Mouse (Mus musculus) kidney, embryonic 15.5 days (tissue): ENCODE measurements around the gene Cdc42ep1. TPM values are rescaled to one million over a fixed set of nuclear protein-coding genes. Genes with fewer than 3 reads are reported as not detected.

Experiments used
- ATAC-seq: fragments of 200-750 bp; cut with Nextera tagmentation; replicated peaks from 2 replicates; pipeline ENCODE4 v1.8.0; 2017; ENCODE audit warnings: moderate TSS enrichment; ENCODE audit not compliant: low FRiP score
- H3K27ac ChIP-seq: fragments of 300-500 bp; sonication (generic); 2 replicates; pipeline ENCODE4 v1.5.1; 2015; ENCODE audit warnings: mild to moderate bottlenecking, inconsistent platforms
- H3K27me3 ChIP-seq: fragments of 300-500 bp; sonication (generic); 2 replicates; pipeline ENCODE4 v1.6.1; 2015; ENCODE audit warnings: inconsistent platforms
- H3K36me3 ChIP-seq: fragments of 300-500 bp; sonication (generic); 2 replicates; pipeline ENCODE4 v1.6.1; 2015; ENCODE audit warnings: inconsistent platforms
- H3K4me1 ChIP-seq: fragments of 300-500 bp; sonication (generic); 2 replicates; pipeline ENCODE4 v1.6.1; 2015; ENCODE audit warnings: inconsistent platforms
- H3K4me2 ChIP-seq: fragments of 300-500 bp; sonication (generic); 2 replicates; pipeline ENCODE4 v1.6.1; 2015; ENCODE audit warnings: moderate library complexity, mild to moderate bottlenecking, inconsistent platforms
- H3K4me3 ChIP-seq: fragments of 300-500 bp; sonication (generic); replicated peaks from 2 replicates; pipeline ENCODE4 v1.5.1; 2015; ENCODE audit warnings: mild to moderate bottlenecking, inconsistent platforms
- H3K9ac ChIP-seq: fragments of 300-500 bp; sonication (generic); 2 replicates; pipeline ENCODE4 v1.6.1; 2015; ENCODE audit warnings: mild to moderate bottlenecking, inconsistent platforms
- H3K9me3 ChIP-seq: fragments of 300-500 bp; sonication (generic); replicated peaks from 2 replicates; pipeline ENCODE4 v1.6.1; 2016; ENCODE audit warnings: inconsistent platforms
- WGBS: fragments of 180-500 bp; shearing (Covaris S2); methylation state at CpG from one replicate; pipeline ENCODE4 v1.1.7; 2015; ENCODE audit warnings: mixed read lengths; 5-methylcytosine and 5-hydroxymethylcytosine counted together
- polyA plus RNA-seq: library from polyadenylated mRNA; unstranded; fragments of >200 nt; fragmentation: Nextera tagmentation; extraction: Ambion mirVana; gene quantifications from 2 replicates; pipeline ENCODE4 v1.2.1, GENCODE M21; 2015

Gene Cdc42ep1
- polyA plus RNA-seq, 1 experiment from 2014 or later: 51.1 TPM

DNA sequence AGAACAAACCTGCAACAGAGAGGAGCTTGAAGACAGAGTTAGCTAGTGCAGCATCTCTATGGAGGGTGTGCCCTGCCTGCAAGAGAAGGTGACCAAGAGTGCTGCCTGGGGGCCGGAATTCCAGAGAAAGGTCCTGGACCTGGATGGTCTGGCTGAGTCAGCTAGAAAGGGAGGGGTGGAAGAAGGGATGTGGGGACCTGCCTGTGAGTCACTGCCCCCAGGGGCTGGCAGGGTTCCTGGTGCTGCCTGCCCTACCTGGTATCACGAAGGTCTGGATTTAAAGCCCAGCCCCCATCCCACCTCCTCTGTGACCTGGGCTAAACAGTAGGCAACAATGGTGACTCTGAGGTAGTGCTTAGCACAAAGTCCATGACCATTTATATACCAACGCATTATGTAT is 35.3 kb upstream of the Cdc42ep1 start:
- Histone ChIP-seq H3K9ac (no peak overlapping the region), H3K36me3 (no peaks in the 10 kb centered on the region), H3K27me3 (peaks cover 28% of the 10 kb centered on the region), H3K4me3 (no peak overlapping the region), H3K27ac (peak overlapping the region; percentile 50; the same call in 1 of the 2 replicates), H3K4me1 (peaks cover 75% of the 10 kb centered on the region), H3K9me3 (no peaks in the 10 kb centered on the region), H3K4me2 (no peak overlapping the region)
- ATAC-seq: no peak
- 60% methylated on average over 3 of the region's 3 CpGs for WGBS

DNA sequence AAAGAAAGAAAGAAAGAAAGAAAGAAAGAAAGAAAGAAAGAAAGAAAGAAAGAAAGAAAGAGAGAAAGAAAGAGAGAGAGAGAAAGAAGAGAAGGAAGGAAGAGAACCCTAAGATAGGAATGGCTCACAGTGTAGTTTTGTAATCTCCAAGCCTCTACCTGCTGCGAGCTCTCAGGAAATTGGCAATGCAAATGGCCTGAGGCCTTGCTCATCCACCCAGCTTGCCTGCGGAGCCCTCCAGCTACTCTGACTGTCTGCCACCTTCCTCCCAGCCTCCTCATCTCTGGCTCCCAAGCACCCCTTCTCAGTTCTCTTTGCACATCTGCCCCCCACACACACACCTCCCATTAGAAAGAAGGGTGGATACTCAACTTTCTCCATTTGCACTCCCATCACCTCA is 33.4 kb upstream of the Cdc42ep1 start:
- Histone ChIP-seq H3K9ac (no peak overlapping the region), H3K4me2 (no peak overlapping the region), H3K27me3 (peaks cover 14% of the 10 kb centered on the region; the same call in 1 of the 2 replicates), H3K36me3 (no peaks in the 10 kb centered on the region), H3K4me1 (peaks cover 57% of the 10 kb centered on the region), H3K4me3 (no peak overlapping the region), H3K27ac (no peak overlapping the region), H3K9me3 (no peaks in the 10 kb centered on the region)
- WGBS: 80% methylated on average over 2 of the region's 2 CpGs
- ATAC-seq: no peak

DNA sequence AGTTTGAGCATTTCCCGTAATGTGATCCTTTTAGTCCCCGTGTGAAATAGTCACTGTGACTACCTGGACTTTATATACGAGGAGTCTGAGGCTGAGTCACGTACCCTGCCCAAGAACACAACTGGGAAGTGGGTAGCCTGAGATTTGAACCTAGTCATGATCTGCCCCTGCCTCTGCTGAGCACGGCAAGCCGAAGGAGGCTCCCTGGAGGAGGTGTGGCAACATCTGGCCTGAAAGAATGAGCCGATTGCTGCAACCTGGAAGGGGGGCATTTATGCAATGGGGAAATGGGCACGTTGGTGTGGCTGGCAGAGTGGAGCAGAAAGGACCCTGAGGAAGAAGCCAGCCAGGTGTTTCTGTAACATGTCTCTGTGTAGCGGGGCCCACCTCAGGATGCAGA is 32.7 kb upstream of the Cdc42ep1 start:
- H3K9ac ChIP-seq: no peak overlapping the region
- H3K36me3 ChIP-seq: no peaks in the 10 kb centered on the region
- H3K9me3 ChIP-seq: no peaks in the 10 kb centered on the region
- ATAC-seq: no peak
- no peak overlapping the region for H3K4me2 ChIP-seq
- no peak overlapping the region for H3K4me3 ChIP-seq
- WGBS: 52% methylated on average over 9 of the region's 9 CpGs
- peaks cover 14% of the 10 kb centered on the region; the same call in 1 of the 2 replicates for H3K27me3 ChIP-seq
- no peak overlapping the region for H3K27ac ChIP-seq
- H3K4me1 ChIP-seq: peaks cover 51% of the 10 kb centered on the region

DNA sequence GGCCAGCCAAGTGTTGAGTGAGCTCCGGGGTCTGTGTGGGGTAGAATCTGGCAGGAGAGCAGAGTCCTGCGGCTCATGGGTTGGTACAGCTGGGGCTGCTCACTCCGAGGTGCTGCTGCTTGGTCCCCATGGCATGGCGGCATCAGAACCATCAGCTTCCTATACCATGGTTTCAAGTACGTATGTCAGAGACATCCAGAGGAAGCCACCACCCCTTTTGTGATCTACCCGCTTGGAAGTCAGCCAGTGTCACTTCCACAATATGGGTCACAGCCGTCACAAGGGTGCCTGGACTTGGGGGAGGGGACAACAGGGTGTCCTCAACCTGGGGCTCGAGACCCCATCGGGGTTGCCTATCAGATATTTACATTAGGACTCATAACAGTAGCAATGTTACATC is 32.3 kb upstream of the Cdc42ep1 start:
- H3K9ac ChIP-seq: no peak overlapping the region
- no peaks in the 10 kb centered on the region for H3K9me3 ChIP-seq
- H3K4me3 ChIP-seq: no peak overlapping the region
- no peak overlapping the region for H3K27ac ChIP-seq
- peaks cover 10% of the 10 kb centered on the region; the same call in 1 of the 2 replicates for H3K27me3 ChIP-seq
- WGBS: 67% methylated on average over 9 of the region's 9 CpGs
- H3K4me2 ChIP-seq: no peak overlapping the region
- H3K4me1 ChIP-seq: peaks cover 47% of the 10 kb centered on the region
- ATAC-seq: no peak
- no peaks in the 10 kb centered on the region for H3K36me3 ChIP-seq

DNA sequence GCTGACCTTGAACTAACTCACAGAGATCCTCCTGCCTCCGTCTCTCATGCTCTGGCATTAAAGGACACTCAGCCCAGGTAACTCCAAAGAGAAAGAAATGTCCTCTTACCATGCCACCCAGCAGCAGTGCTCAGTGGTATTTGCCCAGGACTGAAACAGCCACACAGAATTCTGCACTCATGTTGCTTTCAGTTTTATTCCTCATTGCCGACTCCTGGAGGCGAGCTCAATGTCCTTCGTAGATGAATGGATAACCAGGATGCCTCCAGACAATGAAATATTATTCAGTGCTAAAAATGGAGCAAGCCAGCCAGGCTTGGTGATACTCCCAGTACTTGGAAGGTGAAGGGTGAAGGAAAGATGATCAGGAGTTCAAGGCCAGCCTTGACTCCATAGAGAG is 28.8 kb upstream of the Cdc42ep1 start:
- ATAC-seq: no peak
- 85% methylated on average over 4 of the region's 4 CpGs for WGBS
- H3K4me1 ChIP-seq: peaks cover 15% of the 10 kb centered on the region

DNA sequence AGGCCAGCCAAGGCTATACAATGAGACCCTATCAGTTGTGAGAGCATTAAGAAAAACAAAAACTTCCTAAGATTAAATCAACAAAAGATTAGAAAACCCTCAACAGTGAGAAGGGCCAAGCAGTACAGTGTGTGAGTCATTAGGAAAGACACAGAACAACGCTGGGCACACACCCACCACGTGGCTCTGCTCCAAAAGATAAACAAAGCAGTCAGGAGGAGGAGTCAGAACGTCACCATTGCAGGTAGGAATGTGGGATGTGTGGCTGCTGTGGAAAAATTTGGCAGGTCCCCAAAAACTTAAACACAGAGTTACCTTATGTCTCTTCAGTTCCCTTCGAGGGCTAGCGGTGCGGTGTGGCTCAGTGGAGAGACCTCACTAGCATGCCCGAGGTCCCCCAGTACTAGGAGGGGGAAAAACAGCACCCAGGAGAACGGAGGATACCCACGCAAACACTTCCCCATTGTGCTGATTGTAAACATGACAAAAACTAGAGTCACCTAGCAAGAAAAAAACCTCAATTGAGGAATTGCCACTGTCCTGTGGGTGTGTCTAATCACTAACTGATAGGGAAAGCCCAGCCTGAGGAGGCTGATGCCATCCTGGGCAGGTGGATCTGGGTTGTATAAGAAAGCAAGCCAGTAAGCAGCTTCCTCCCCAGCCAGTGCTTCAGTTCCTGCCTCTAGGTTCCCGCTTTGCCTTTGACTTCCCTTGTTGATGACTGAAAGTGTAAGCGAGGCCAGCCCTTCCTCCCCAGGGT is 26.9 kb upstream of the Cdc42ep1 start:
- no peak overlapping the region for H3K9ac ChIP-seq
- ATAC-seq: no peak; the same call in 1 of the 2 replicates
- no peak overlapping the region for H3K4me2 ChIP-seq
- no peaks in the 10 kb centered on the region for H3K9me3 ChIP-seq
- H3K4me3 ChIP-seq: no peak overlapping the region
- H3K27me3 ChIP-seq: peaks cover 4% of the 10 kb centered on the region; the same call in 1 of the 2 replicates
- 47% methylated on average over 11 of the region's 11 CpGs for WGBS
- no peak overlapping the region for H3K27ac ChIP-seq
- H3K36me3 ChIP-seq: no peaks in the 10 kb centered on the region
- peaks cover 7% of the 10 kb centered on the region; the same call in 1 of the 2 replicates for H3K4me1 ChIP-seq

More for the DNA sequence above, 28.8 kb upstream of the Cdc42ep1 start:
- Histone ChIP-seq H3K9ac (no peak overlapping the region), H3K4me3 (no peak overlapping the region), H3K36me3 (no peaks in the 10 kb centered on the region), H3K27me3 (no peaks in the 10 kb centered on the region), H3K9me3 (no peaks in the 10 kb centered on the region), H3K4me2 (no peak overlapping the region), H3K27ac (no peak overlapping the region)

DNA sequence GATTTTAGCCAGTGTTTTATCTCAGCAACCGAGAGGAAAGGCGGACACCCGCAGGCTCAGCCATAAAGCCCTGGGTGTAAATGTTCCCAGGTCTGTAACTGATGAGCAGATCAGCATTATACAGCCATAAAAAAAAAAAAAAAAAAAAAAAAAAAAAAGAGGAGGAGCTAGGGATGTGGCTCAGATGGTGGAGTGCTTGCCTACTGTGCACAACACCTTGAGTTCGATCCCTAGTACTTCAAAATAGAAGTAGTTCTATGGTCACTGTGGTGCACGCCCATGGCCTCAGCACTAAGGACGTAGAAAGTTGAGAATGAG is 26.4 kb upstream of the Cdc42ep1 start:
- H3K27me3 ChIP-seq: peaks cover 8% of the 10 kb centered on the region; the same call in 1 of the 2 replicates
- WGBS: 56% methylated on average over 6 of the region's 6 CpGs
- ATAC-seq: no peak
- no peak overlapping the region for H3K9ac ChIP-seq
- peaks cover 6% of the 10 kb centered on the region; the same call in 1 of the 2 replicates for H3K4me1 ChIP-seq
- H3K36me3 ChIP-seq: no peaks in the 10 kb centered on the region
- no peaks in the 10 kb centered on the region for H3K9me3 ChIP-seq
- no peak overlapping the region for H3K27ac ChIP-seq
- H3K4me2 ChIP-seq: no peak overlapping the region
- no peak overlapping the region for H3K4me3 ChIP-seq

DNA sequence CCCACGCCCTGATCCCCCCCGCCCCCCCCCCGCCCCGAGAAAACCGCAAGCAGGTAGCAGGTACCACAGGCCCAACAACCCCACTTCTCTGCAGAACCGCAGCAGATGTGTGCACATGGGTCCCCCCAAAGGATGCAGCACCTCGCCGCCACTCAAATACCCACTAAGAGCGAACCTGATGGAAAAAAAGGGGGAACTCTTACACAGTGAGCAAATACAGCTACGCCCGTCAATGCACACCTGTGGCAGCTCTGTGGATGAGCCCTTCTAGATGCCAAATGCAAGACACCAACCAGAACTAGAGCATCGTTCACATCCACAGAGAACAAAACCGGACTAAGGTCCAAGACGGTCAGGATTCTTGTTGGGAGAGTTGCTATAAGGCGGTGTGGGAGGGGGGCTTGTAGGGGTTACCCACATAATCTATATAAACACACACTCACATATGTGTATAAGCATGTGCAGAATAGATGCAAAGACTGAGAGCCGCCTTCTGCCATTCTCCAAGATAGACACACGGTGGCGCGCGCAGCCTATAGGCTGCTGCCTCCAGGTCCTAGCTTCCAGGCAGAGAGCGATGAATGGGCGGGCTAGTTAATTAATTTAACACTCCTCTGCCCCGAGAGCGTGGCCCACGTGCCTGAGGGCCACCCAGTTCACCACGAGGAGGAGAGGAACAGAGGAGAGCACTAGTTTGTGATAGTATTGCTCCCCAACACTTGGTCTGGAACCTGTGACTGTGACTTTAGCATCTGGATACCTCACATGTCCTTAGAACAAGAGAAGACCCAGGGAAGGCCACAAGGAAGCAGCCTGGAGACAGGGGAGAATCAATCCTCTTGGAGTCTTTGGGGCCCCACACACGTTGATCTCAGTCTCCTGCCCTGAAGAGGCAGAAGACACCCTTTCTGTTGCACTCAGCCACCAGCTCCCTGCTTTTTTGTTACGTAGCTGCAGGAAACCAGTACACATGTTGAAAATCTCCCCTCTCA is 15.9 kb upstream of the Cdc42ep1 start:
- Histone ChIP-seq H3K27ac (no peak overlapping the region), H3K9ac (no peak overlapping the region), H3K4me2 (no peak overlapping the region), H3K9me3 (no peaks in the 10 kb centered on the region), H3K36me3 (no peaks in the 10 kb centered on the region), H3K4me1 (peaks cover 28% of the 10 kb centered on the region), H3K4me3 (no peak overlapping the region), H3K27me3 (peaks cover 17% of the 10 kb centered on the region)
- ATAC-seq: peak; percentile 55; the same call in 1 of the 2 replicates
- WGBS: 23% methylated on average over 28 of the region's 28 CpGs

DNA sequence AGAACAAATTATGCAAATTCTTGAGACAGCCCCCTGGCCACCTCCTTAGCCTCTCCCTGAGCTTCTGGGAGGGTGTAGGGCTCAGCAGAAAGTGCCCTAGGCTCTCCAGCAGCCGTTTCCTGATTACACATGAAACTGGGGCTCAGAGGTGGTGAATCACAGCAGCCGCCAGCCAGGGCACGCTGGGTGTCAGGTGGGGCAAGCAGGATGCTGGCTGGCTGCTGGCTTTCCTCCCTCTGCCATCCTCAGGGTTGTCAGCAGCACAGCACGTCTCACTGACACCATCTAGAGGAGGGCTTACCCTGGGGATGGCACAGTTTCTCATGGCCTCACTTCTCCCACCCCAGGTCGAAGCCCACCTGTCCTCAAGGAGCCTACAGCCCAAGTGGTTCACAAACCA is 14.1 kb upstream of the Cdc42ep1 start:
- H3K27ac ChIP-seq: peak overlapping the region; percentile 28; the same call in 1 of the 2 replicates
- no peak overlapping the region for H3K9ac ChIP-seq
- peaks cover 46% of the 10 kb centered on the region for H3K4me1 ChIP-seq
- no peak overlapping the region for H3K4me3 ChIP-seq
- WGBS: 26% methylated on average over 5 of the region's 5 CpGs
- no peak overlapping the region for H3K4me2 ChIP-seq
- H3K36me3 ChIP-seq: no peaks in the 10 kb centered on the region
- peaks cover 17% of the 10 kb centered on the region for H3K27me3 ChIP-seq
- ATAC-seq: no peak
- no peaks in the 10 kb centered on the region for H3K9me3 ChIP-seq

DNA sequence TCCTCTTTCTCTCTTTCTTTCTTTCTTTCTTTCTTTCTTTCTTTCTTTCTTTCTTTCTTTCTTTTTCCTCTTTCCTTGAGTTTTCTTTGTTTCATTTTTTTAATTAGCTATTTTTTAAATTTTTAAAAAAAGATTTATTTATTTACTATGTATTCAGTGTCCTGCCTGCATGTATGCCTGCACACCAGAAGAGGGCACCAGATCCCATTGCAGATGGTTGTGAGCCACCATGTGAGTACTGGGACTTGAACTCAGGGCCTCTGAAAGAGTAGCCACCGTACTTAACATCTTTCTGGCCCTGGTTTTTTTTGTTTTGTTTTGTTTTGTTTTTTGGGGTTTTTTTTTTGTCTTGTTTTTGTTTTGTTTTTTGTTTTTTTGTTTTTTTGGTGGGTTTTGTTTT is 12.8 kb upstream of the Cdc42ep1 start:
- Histone ChIP-seq H3K4me2 (no peak overlapping the region), H3K4me1 (peaks cover 59% of the 10 kb centered on the region), H3K36me3 (no peaks in the 10 kb centered on the region), H3K4me3 (no peak overlapping the region), H3K9ac (no peak overlapping the region), H3K27me3 (peaks cover 17% of the 10 kb centered on the region), H3K27ac (no peak overlapping the region), H3K9me3 (no peaks in the 10 kb centered on the region)
- 88% methylated on average over 1 of the region's 1 CpGs for WGBS
- ATAC-seq: no peak

DNA sequence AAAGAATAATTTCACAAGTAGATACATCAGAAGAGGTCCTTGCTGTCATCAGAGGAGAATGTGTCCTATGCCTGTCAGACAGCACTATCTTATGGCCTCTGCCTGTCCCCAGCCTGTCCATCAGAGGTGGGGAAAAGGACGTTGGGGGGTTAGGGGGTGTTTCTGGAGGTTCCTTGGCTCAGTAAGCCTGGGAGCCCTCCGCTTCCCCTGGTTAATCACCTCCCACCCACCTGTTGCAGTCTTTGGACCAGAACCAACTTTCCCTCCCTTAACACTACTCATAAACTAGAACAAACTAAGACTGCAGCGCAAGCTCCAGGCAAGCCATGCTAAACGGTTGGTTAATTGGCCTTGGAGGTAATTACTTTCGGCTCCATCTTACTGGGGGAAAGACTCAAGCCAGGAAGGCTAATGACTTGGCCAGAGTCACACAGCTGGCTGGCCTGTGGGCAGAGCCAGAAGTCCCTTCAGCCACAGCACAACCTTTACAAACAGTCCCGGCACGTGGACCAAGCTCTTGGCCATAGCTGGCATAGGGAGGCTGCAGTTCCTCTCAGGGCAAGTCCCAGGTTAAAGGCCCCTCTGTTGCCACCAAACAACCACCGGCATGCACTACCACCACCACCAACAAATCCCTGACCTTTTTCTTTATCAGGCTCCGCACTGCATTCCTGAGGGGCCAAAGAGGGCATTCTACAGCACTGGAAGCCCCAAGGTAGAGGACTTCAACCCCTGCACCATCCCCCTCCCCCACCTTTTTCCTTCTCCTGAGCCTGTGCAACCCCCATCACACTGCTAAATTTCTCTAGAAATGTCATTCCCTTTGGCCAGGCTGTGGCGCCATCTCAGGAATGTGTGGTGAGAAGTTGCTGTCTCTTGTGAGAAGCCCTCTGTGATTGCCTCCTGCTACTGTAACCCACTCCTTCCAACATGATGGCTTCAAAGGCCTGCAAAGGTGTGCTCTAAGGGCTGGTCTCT is 11.4 kb upstream of the Cdc42ep1 start:
- Histone ChIP-seq H3K9ac (no peak overlapping the region), H3K4me2 (0 out of 2 replicates have a peak overlapping the region, but pooled peaks have one; percentile 0), H3K36me3 (no peaks in the 10 kb centered on the region), H3K4me1 (peaks cover 73% of the 10 kb centered on the region), H3K27ac (peak overlapping the region; percentile 97), H3K9me3 (no peaks in the 10 kb centered on the region), H3K4me3 (no peak overlapping the region), H3K27me3 (peaks cover 17% of the 10 kb centered on the region)
- 48% methylated on average over 10 of the region's 10 CpGs for WGBS
- no peak for ATAC-seq
